Mouse (Mus musculus): ENCODE results near the gene Rgs6. TPM values are rescaled to one million over a fixed set of nuclear protein-coding genes. Genes with fewer than 3 reads are reported as not detected.

The Rgs6 gene
- polyA plus RNA-seq, 1 experiment = 0.14 TPM

DNA sequence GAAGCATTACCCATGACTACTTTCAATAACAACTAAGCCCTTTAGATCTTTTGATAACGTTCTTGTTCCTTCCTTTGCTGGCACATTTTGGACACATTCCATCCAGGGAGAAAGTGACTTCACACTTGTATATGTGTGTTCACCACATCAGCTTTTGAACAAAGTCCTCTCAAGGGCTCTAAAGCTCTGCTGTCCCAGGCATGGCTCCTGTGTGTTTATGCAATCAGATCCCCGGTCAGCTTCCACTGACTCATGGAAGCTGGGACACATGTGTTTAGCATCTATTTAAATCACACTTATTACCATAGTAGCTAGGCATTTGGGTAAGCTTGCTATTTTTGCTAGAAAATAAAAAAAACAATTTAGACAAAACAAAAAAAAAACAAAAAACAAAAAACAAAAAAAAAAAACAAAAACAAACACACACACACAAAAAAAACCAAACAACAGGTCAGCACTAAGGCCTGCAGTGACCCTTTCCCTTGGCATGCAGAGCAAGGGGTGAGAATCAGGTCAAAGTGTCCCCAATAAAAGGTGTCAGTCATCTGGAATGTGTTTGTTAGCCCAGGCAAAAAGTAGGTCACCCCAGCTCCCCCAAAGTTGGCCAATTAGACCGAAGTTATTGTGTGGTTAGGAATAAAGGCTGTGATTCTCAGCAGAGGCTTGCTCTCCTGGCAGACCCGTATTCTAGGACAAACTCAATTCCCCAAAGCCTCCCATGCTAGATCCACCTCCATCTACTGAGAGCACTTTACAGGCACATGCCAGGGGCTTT, 267.4 kb downstream of the Rgs6 start:
- TF ChIP-seq POLR2A (IDR thresholded peaks at IDR 0.05; ENCODE audit: low read depth, low read length) (no peak), CTCF (IDR thresholded peaks at IDR 0.05; ENCODE audit: extremely low read depth, insufficient read depth, insufficient read length, insufficient replicate concordance) (no peak)
- Histone ChIP-seq H3K36me3 (ENCODE audit: control insufficient read depth, insufficient read depth, low read length) (no peaks in the 10 kb centered on the region), H3K4me1 (ENCODE audit: control insufficient read depth, insufficient read depth, insufficient read length) (no peaks in the 10 kb centered on the region), H3K4me3 (ENCODE audit: extremely low read depth, insufficient read depth, insufficient read length) (no peak overlapping the region), H3K27ac (ENCODE audit: insufficient read depth, low read length) (no peak overlapping the region), H3K27me3 (ENCODE audit: control insufficient read depth, insufficient read depth, low read length) (no peaks in the 10 kb centered on the region)
- DNase-seq (ENCODE audit: low read depth in 1 of 2, low spot score in 2 of 2) = no peak
- WGBS = 65% methylated on average over 4 of the region's 4 CpGs

DNA sequence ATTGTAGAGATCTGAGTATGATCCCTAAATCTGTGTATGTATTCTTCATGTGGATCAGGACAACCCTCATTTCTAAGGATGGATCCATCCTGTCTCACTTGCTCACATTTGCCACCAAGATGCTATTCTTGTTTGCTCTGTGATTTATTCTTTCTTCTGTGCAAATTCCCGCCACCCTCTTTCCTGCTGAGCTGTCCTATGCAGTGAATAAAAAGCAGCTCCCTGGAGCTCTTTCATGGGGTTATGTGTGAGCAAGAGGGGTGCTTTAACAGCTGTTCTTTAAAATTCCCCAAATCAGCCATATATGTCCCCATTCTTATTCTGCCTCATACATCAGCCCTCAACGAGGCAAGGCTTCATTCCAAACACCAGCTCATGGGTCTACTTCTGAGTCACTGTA, 277.6 kb downstream of the Rgs6 start:
- H3K4me3 ChIP-seq (ENCODE audit: extremely low read depth, insufficient read depth, insufficient read length) = no peak overlapping the region
- H3K4me1 ChIP-seq (ENCODE audit: control insufficient read depth, insufficient read depth, insufficient read length) = no peaks in the 10 kb centered on the region
- H3K27ac ChIP-seq (ENCODE audit: insufficient read depth, low read length) = no peak overlapping the region
- H3K27me3 ChIP-seq (ENCODE audit: control insufficient read depth, insufficient read depth, low read length) = no peaks in the 10 kb centered on the region
- TF ChIP-seq CTCF (IDR thresholded peaks at IDR 0.05; ENCODE audit: extremely low read depth, insufficient read depth, insufficient read length, insufficient replicate concordance) (no peak), POLR2A (IDR thresholded peaks at IDR 0.05; ENCODE audit: low read depth, low read length) (no peak)
- H3K36me3 ChIP-seq (ENCODE audit: control insufficient read depth, insufficient read depth, low read length) = no peaks in the 10 kb centered on the region
- 58% methylated on average over 2 of the region's 2 CpGs for WGBS
- DNase-seq (ENCODE audit: low read depth in 1 of 2, low spot score in 2 of 2) = no peak

DNA sequence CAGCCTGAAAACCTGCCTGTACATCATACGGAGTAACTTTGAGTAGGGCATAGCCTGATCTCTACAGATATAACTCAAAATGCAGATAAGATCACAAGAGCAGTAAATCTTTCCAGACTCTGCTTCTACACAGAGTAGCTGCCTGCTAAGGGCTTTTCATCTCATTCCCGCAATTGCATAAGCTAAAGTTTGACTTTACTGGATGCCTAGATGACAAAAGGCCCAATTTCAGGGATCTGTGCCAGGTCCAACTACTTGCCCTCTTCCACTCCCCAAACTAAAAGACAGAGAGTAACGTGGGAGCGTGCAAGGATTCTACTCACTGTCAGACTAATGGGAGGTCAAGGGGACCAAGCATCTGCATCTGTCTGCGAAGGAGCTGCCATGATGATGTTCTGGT, 292.6 kb downstream of the Rgs6 start:
- DNase-seq (ENCODE audit: low read depth in 1 of 2, low spot score in 2 of 2) = no peak
- no peak overlapping the region for H3K4me3 ChIP-seq (ENCODE audit: extremely low read depth, insufficient read depth, insufficient read length)
- H3K4me1 ChIP-seq (ENCODE audit: control insufficient read depth, insufficient read depth, insufficient read length) = no peaks in the 10 kb centered on the region
- H3K27ac ChIP-seq (ENCODE audit: insufficient read depth, low read length) = no peak overlapping the region
- TF ChIP-seq CTCF (IDR thresholded peaks at IDR 0.05; ENCODE audit: extremely low read depth, insufficient read depth, insufficient read length, insufficient replicate concordance) (no peak), POLR2A (IDR thresholded peaks at IDR 0.05; ENCODE audit: low read depth, low read length) (no peak)
- no peaks in the 10 kb centered on the region for H3K27me3 ChIP-seq (ENCODE audit: control insufficient read depth, insufficient read depth, low read length)
- WGBS = 80% methylated on average over 5 of the region's 5 CpGs
- H3K36me3 ChIP-seq (ENCODE audit: control insufficient read depth, insufficient read depth, low read length) = no peaks in the 10 kb centered on the region

DNA sequence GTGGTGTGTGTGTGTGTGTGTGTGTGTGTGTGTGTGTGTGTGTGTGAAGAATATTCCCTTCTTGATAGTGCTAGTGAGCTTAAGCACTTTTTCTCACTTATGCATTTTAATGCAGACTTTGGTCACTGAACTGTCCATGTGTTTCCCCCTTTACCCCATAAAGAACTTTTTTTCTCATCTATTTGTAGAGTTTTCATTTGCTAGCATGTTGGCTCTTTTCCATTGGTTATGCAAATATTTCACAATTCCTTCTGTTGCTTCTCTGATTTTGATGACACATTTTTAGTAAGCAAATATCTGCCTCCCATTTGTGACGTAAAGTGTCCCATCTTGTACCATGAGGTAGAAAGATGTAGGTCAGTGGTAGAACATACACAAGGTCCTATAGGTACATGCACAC, 295.0 kb downstream of the Rgs6 start:
- TF ChIP-seq CTCF (IDR thresholded peaks at IDR 0.05; ENCODE audit: extremely low read depth, insufficient read depth, insufficient read length, insufficient replicate concordance) (no peak), POLR2A (IDR thresholded peaks at IDR 0.05; ENCODE audit: low read depth, low read length) (no peak)
- no peak for DNase-seq (ENCODE audit: low read depth in 1 of 2, low spot score in 2 of 2)
- WGBS = 94% methylated on average over 1 of the region's 1 CpGs

DNA sequence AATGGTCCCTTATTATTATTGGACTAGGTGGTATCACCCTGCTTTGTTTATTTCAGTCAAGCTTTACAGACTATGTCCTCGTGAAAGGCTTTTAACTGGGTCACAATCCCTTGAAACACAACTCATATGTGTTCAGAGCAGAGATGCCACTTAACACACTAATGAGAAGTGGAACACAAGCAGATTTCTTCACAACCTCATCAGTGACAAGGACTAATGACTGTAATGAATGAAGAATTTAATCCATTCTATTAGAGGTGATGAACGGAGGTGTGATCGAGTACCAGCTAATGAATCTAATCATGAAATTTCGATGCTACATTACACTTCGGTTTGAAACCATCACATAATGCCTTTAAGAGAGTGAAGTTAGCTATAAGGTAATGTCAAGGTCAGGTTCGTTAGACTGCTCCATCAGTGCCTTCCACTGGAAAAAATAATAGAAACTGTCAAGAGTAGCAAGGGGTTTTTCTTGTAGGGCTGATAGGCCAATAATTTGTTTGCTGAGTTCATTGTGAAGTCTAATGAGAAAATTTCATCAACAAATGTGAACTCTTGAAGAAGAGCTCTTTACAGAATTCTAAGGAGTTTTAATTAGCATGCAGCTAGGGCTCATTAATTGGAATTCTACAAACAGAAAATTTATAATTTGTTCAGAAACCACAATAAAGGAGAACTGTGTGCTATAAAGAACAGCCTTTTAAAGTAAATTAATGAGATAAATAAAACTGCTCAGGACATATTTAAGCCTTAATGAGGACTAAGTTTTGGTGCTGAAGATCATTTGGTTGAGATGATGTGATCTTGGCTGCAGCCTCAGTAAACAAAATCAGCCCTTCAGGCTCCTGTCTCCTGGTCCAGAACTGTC, 307.1 kb downstream of the Rgs6 start:
- Histone ChIP-seq H3K4me3 (ENCODE audit: extremely low read depth, insufficient read depth, insufficient read length) (no peak overlapping the region), H3K36me3 (ENCODE audit: control insufficient read depth, insufficient read depth, low read length) (no peaks in the 10 kb centered on the region), H3K27ac (ENCODE audit: insufficient read depth, low read length) (no peak overlapping the region), H3K4me1 (ENCODE audit: control insufficient read depth, insufficient read depth, insufficient read length) (no peaks in the 10 kb centered on the region), H3K27me3 (ENCODE audit: control insufficient read depth, insufficient read depth, low read length) (no peaks in the 10 kb centered on the region)
- no peak for DNase-seq (ENCODE audit: low read depth in 1 of 2, low spot score in 2 of 2)
- WGBS = 84% methylated on average over 6 of the region's 6 CpGs
- no peak for TF ChIP-seq POLR2A (IDR thresholded peaks at IDR 0.05; ENCODE audit: low read depth, low read length)

More for the DNA sequence above, 295.0 kb downstream of the Rgs6 start:
- H3K27ac ChIP-seq (ENCODE audit: insufficient read depth, low read length) = no peak overlapping the region
- H3K4me1 ChIP-seq (ENCODE audit: control insufficient read depth, insufficient read depth, insufficient read length) = no peaks in the 10 kb centered on the region
- no peaks in the 10 kb centered on the region for H3K36me3 ChIP-seq (ENCODE audit: control insufficient read depth, insufficient read depth, low read length)
- no peak overlapping the region for H3K4me3 ChIP-seq (ENCODE audit: extremely low read depth, insufficient read depth, insufficient read length)
- no peaks in the 10 kb centered on the region for H3K27me3 ChIP-seq (ENCODE audit: control insufficient read depth, insufficient read depth, low read length)

DNA sequence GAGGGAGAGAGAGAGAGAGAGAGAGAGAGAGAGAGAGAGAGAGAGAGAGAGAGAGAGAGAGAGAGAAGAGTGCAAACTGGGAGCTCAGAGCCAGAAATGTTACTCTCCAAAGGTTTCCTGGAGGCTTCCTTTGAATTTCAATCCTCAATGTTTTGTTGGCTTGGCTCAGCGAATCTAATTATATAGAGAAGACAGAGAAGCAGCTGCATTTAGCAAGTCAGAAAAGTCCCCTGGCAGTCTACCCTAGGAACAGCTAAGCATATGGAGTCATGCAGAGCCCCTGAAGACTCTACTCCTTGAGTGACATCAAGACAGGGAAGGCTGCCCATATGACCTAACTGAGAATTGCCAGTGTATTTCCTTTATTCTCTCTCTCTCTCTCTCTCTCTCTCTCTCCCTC, 317.7 kb downstream of the Rgs6 start:
- H3K4me1 ChIP-seq (ENCODE audit: control insufficient read depth, insufficient read depth, insufficient read length) = no peaks in the 10 kb centered on the region
- 80% methylated on average over 1 of the region's 1 CpGs for WGBS
- no peaks in the 10 kb centered on the region for H3K36me3 ChIP-seq (ENCODE audit: control insufficient read depth, insufficient read depth, low read length)
- no peak overlapping the region for H3K27ac ChIP-seq (ENCODE audit: insufficient read depth, low read length)
- no peak overlapping the region for H3K4me3 ChIP-seq (ENCODE audit: extremely low read depth, insufficient read depth, insufficient read length)
- no peak for DNase-seq (ENCODE audit: low read depth in 1 of 2, low spot score in 2 of 2)
- TF ChIP-seq POLR2A (IDR thresholded peaks at IDR 0.05; ENCODE audit: low read depth, low read length) = no peak
- no peak for TF ChIP-seq CTCF (IDR thresholded peaks at IDR 0.05; ENCODE audit: extremely low read depth, insufficient read depth, insufficient read length, insufficient replicate concordance)
- no peaks in the 10 kb centered on the region for H3K27me3 ChIP-seq (ENCODE audit: control insufficient read depth, insufficient read depth, low read length)

DNA sequence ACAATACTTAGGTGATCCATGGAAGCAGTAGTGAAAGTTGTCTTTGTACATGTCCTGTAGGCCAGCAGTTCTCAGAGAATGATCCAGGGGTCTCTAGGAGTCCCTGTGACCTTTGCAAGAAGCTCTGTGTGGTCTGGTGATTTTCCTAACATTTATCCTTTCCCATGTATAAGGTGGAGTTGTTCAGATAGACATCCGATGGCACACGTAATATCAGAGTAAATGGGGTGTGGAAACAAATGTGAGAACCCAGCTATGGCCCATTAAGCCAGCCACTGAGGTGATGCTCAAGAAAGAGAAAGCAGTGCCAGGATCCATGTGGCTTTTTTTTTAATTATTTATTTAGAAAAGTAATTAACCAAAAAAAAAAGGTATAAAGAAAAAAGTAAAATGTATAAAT, 322.8 kb downstream of the Rgs6 start:
- no peaks in the 10 kb centered on the region for H3K27me3 ChIP-seq (ENCODE audit: control insufficient read depth, insufficient read depth, low read length)
- no peaks in the 10 kb centered on the region for H3K4me1 ChIP-seq (ENCODE audit: control insufficient read depth, insufficient read depth, insufficient read length)
- no peak overlapping the region for H3K4me3 ChIP-seq (ENCODE audit: extremely low read depth, insufficient read depth, insufficient read length)
- DNase-seq (ENCODE audit: low read depth in 1 of 2, low spot score in 2 of 2) = no peak
- H3K27ac ChIP-seq (ENCODE audit: insufficient read depth, low read length) = no peak overlapping the region
- WGBS = 86% methylated on average over 2 of the region's 2 CpGs
- no peaks in the 10 kb centered on the region for H3K36me3 ChIP-seq (ENCODE audit: control insufficient read depth, insufficient read depth, low read length)
- TF ChIP-seq CTCF (IDR thresholded peaks at IDR 0.05; ENCODE audit: extremely low read depth, insufficient read depth, insufficient read length, insufficient replicate concordance) (no peak), POLR2A (IDR thresholded peaks at IDR 0.05; ENCODE audit: low read depth, low read length) (no peak)

All from spleen, adult 2 months (tissue).